Mouse (Mus musculus): ENCODE results near the gene Tnfrsf22.
"Not testable (repeated sequence)": the region's sequence is repeated elsewhere in the genome, so short reads cannot be mapped to it uniquely, and the experiment has no call there.

- TF ChIP-seq CTCF (conservative IDR thresholded peaks at IDR 0.05; ENCODE audit: low read length); POU5F1 (IDR thresholded peaks at IDR 0.05; ENCODE audit: borderline replicate concordance, low read length); NANOG (IDR thresholded peaks at IDR 0.05; ENCODE audit: borderline replicate concordance, low read length): not testable (repeated sequence)
Observed at GRCm38 (mm10) chr7:143686191-143686590, 36.7 kb upstream of the Tnfrsf22 start.

All from E14TG2a.4 (cell line).